Mouse (Mus musculus): ENCODE measurements around the gene Mms19.
"Not testable (repeated sequence)": the region's sequence is repeated elsewhere in the genome, so short reads cannot be mapped to it uniquely, and the experiment has no call there.

Gene Mms19

DNA sequence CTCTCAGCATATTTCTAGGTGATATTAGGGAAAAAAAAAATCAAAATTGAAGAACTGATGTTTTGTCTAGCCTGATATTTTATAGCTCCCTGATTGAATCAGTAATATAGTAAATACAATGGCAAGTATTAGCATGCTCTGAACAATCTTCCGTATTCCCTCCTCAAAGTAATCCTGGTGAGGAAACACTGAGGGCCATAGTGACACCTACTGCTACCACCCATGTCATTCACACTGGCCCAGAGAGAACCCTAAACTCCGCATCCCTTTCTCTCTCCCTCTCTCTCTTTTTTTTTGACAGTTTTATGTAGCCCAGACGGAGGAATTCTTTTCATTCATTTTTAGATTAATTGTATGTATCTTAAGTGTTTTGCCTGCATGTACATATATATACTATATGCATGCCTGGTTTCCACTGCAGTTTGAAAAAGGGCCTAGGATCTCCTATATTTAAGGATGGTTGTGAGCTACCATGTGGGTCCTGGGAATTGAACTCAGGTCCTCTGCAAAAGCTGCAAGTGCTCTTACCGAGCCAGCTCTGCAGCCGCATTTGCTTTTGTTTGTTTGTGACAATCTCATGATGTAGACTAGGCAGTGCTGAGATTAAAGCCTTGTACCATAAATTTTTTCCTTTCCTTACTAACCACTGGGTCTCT, 60.4 kb downstream of the Mms19 start:
- no peak for DNase-seq

DNA sequence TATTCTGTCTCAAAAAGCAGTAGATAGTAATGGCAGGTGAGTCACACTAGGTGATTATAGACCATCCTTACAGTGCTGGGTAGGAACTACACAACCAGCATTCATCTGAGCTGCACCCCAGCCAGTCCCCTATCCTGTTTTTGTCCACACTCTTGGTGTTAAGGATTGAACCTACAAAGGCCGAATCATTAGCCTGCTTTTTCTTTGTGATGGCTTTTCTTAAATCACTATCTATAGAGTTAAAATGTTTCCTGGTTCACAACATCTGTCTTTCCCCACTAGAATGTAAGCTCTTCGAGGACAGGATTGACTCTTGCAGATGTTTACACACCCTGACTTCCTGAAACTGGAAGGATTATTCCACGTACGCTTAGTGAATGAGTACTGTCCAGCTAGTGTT, 61.5 kb downstream of the Mms19 start:
- no peak for DNase-seq

DNA sequence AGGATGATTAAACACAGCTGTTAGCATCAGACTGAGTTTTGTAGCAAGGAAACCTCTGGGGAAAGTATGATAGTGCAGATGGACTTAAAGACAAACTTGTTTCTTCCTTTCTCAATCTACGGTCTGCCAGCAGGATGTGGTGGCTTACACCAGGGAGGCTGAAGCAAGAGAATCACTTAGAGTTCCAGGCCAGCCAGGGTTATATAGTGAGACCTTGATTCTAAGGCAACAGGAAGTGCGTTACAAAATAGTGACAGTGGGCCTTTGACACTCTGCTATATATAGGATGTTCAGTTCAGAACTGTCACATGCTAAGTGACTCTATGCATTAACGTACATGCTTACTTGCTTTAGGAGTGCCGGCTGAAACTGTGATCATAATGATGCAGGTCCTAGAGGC, 64.1 kb downstream of the Mms19 start:
- no peak for DNase-seq

DNA sequence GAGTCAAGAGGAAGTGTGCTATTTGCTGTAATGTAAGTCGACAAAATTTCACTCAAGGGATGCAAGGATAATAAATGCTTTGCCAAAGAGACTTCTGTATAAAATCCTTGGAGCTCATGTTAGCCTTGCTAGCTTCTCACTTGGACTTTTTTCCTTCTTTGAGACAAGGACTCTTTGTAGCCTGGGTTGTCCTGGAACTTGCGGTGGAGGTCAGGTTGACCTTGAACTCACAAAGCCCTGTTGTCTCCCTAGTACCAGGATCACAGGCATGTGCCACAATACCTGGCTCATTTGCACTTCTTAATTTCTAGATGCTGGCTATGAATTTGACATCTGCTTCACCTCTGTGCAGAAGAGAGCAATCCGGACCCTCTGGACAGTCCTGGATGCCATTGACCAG, 65.7 kb downstream of the Mms19 start:
- DNase-seq = no peak

GRCm38 (mm10) chr19:41914592-41914882, 66.4 kb downstream of the Mms19 start:
- not testable (repeated sequence) for DNase-seq

DNA sequence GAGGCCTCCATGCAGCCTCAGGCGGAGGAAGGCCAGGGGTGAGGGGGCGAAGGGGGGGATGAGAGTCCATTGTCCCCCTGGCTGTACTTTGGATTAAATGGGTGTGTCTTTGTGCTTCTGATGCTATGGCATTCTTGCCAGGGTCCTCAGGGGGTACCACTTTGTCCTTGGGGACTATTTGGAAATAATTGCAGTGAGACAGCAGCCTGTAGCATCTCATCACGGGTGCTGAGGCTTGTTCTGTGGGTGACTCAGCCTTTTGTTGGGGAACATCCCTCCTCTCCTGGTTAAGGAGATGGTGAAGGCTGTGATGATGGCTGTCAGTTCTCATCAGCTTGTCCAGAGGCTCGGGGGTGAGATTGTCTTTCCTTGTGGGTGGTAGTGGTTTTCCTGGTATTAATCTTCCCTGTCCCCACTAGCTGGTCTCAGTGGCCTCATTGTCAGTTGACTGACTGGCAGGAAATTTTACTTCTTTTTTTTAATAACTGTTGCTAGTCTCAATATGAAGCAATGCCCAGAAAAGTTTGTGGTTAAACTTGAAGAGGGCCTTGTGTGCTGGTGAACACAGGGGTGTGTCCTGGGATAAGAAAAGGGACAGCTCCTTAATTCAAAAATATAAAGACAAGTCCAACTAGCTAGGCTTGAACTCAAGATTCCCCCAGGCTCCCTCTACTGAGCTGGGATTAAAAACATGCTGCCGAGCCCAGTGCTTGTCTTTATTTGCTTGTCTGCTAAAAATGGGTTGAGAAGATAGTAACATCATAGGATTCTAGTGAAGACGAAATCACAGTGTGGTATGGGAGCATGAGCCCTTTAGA, 67.0 kb downstream of the Mms19 start:
- DNase-seq = no peak

DNA sequence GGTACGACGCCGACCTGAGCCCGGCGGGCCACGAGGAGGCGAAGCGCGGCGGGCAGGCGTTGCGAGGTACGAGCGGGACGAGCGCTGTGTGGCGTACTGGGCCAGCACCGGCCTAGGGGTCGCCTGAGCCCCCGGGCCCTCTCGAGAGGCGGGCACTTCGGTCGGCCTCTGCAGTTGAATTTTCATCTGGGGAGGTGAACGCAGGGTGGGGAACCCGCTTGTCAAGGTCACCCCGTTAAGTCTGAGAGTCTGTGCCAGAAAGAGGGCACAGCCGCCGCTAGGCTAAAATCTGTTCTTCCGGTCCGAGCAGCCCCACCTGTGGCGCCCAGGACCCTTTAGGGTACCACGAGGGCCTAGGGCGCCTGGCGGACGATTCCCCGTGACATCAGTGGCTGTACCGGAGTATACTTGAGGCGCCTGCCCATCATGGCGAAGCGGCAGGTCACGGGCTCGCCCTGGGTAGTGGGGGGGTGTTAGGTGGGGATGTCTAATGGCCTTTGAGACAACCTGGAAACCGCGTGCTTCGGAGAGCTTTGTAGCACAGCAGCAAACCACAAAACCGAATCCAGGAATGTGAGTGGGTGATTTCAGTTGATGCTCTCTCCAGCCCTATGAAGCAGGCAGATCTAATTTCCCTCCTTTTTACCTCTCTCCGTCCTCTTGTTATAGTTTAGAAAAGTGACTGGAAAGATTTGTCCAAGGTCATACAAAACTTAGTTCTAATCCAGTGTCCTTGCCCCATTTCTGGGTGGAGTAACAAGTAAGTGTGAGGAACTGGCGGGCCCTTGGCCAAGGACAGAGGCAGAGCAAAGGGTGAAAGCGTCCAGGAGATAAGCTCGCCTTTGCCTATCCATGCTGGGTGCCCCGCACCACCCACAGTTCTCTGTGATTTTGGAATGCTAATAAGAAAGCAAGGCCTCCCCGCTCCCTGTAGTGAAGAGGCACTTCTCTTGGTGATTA, 68.6 kb downstream of the Mms19 start:
- DNase-seq = peak; percentile 65

GRCm38 (mm10) chr19:41911178-41912073, 69.5 kb downstream of the Mms19 start, which contains the start of gene Pgam1:
Gene Pgam1, plus strand, starts transcription at chr19:41911923.
- DNase-seq = peak; percentile 98

DNA sequence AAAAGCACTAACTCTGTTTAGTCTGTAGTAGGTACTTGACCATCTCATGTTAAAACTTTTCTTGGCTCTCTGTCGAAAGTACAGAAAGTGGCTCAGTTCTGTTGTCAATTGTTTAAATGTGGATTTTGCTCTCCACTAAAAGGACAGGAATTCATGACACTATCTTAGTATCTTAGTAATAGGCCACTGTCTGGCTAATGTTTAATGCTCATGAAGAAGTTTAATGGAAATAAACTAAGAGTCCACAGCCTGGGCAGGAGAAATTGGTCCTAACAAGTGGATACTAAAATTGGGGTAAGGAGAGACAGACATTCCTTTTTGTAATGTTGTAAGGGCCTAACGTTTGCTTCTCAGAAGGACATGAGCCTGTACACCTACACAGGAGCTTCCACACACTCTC, 70.6 kb downstream of the Mms19 start:
- no peak for DNase-seq

- DNase-seq = peak; percentile 33
Measured at GRCm38 (mm10) chr19:41908736-41909135, 72.2 kb downstream of the Mms19 start.

DNA sequence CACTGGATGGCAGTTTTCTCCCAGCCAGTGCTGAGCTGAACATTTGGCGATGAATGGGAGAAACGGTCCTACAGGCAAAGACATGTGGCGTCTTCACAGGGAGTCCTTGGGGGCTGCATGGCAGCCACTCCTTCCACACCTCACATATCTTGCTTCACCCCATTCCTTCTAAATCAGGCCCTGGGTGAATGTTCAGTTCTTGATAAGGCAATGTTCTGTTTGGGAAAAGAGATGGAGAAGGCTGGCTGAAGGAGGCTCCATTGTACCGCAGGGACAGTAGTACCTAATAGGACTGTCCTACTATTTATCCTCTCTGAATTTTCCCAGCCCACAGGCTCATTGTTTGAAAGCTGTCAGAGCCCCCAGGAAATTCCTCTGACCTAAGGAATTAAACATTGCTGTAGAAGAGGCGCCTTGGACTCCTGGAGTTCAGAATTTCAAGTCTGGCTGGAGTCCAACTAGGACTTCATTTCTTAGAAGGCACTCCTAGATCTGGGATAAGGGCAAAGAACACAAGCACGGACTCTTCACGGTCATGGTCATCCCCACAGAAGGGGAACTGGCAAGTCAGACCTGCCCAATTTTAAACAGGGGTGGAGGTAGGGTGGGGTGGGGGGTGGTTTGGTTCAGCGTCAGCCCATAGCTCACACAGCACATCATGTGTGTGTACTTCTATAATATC, 73.7 kb downstream of the Mms19 start:
- DNase-seq = peak; percentile 21

- no peak for DNase-seq
Measured at GRCm38 (mm10) chr19:41906311-41907078, 74.5 kb downstream of the Mms19 start.

DNA sequence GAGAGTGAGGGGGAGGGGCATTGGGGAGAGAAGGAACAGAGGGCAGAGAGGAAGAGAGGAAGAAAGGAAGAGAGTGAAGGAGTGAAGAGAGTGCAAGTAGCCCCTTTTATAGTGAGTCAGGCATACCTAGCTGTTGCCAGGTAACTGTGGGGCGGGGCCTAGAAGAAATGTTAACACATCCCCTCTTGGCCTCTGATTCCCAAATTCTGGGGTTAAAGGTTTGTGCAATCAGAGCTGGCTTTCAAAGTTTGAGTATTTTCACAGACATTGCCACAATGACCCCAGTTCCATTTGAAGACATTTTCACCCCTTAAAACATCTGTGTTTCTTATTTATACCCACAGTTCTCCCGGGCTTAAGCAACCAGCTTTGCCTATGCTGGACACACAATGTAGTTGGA, 75.7 kb downstream of the Mms19 start:
- no peak for DNase-seq

- no peak for DNase-seq
Measured at GRCm38 (mm10) chr19:41902848-41903593, 77.9 kb downstream of the Mms19 start.

DNA sequence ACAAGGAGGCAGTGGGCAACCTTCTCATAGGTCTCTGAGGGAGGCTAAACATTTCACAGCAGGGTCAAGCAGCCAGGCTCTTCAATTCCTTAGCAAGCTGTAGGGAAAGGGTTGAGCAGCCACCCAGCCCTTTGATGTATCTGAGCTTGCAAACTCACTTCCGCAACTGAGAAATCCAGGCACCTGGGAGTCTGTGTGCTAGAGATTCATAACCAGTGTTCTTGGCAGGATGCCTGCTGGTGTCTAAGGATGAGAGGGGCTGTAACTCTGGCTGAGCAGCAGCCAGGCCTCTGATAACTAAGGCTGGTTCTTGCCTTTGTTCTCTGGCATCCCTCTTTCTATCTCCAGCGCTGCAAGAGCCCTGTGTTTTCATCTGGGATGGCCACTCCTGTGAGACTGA, 79.3 kb downstream of the Mms19 start:
- peak; percentile 36 for DNase-seq

DNA sequence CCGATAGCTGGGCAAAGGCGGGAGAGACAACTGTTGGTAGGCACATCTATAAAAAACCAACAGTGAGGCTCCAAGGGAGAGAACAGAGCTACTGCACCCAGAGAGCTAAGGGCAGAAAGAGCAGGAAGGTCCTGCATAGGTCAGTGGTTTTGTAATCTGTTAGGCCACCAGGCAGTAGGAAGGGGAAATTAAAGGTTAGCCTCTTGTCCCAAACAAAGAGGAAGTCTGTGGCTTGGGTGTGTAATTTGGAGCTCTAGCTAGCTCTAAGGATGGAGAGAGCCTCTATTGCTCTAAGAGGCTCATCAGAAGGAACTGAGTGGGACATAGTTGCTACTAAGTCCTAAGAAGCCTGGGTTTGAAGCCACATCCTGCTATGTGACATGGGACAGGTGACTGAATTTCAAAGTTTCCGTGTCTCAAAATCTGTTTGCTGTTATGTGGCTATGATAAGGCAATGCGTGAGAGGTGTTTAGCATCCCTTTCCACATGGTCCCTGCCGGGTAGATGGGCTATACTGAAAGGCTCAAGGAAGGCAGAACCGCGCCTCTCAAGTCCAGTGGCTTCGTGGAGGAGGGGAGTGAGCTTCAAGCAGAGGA, 80.4 kb downstream of the Mms19 start:
- DNase-seq = no peak

GRCm38 (mm10) chr19:41898860-41899259, 82.1 kb downstream of the Mms19 start:
- DNase-seq = peak; percentile 52

DNA sequence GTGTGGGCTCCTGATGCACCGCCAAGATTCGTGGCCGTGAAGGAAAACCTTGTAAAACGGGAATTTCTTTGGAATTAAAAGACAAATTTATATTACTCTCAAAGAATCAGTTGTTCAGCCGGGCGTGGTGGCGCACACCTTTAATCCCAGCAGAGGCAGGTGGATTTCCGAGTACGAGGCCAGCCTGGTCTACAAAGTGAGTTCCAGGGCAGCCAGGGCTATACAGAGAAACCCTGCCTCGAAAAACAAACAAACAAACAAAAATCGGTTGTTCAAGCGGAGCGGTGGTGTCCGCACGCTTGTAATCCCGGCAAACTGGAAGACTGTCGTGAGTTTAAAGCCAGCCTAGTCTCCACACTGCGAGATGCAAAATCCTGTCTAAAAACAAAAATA, 84.6 kb downstream of the Mms19 start:
- no peak for DNase-seq

GRCm38 (mm10) chr19:41895460-41896318, 85.3 kb downstream of the Mms19 start, which contains the start of gene Rrp12:
Gene Rrp12, minus strand, starts transcription at chr19:41896173.
- DNase-seq = peak; percentile 85
